Mouse (Mus musculus) testis, postnatal 10 days (tissue): ENCODE data around the gene Ctsg.
"Not testable (repeated sequence)": the region's sequence is repeated elsewhere in the genome, so short reads cannot be mapped to it uniquely, and the experiment has no call there.

Experiments
- DNase-seq: peaks from one replicate; pipeline ENCODE4 v3.0.0; 2021; ENCODE audit warnings: low spot score

Gene Ctsg

DNA sequence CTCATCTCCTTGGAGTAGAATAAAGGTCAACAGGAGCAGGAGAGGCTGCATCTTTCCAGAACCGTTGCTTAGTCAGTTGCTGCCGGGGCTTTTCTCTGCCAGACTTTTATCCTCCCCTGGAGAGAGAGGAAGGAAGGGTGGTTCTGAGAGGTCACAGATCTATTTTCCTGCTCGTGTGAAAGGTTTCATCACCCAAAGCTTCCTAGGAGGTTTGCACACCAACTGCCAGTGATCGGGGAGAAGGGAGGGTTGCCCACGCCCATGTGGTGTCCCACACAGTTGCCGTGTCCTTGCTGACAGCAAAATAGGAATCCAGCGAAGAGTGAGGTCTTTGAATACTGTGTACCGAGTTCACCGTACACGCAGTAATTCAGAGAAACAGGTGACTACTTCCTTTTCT is at the start of gene Ctsg:
Gene Ctsg, minus strand, starts transcription at position 189 of the 400 bp plus-strand sequence.
- no peak for DNase-seq

- DNase-seq = not testable (repeated sequence)
These were observed 31.3 kb upstream of the Ctsg start for GRCm38 (mm10) chr14:56133675-56134074.

GRCm38 (mm10) chr14:56132508-56132907 is 30.1 kb upstream of the Ctsg start, which contains the start of gene Gzmd:
Gene Gzmd (minus strand): TSS chr14:56132608.
- DNase-seq = not testable (repeated sequence)

GRCm38 (mm10) chr14:56128341-56128740 is 26.0 kb upstream of the Ctsg start:
- no peak for DNase-seq

GRCm38 (mm10) chr14:56123516-56123915 is 21.1 kb upstream of the Ctsg start:
- no peak for DNase-seq

- no peak for DNase-seq
These were observed 18.2 kb upstream of the Ctsg start, which contains the start of gene Gzme for GRCm38 (mm10) chr14:56120525-56120924. Gene Gzme (minus strand): TSS chr14:56120625.

DNA sequence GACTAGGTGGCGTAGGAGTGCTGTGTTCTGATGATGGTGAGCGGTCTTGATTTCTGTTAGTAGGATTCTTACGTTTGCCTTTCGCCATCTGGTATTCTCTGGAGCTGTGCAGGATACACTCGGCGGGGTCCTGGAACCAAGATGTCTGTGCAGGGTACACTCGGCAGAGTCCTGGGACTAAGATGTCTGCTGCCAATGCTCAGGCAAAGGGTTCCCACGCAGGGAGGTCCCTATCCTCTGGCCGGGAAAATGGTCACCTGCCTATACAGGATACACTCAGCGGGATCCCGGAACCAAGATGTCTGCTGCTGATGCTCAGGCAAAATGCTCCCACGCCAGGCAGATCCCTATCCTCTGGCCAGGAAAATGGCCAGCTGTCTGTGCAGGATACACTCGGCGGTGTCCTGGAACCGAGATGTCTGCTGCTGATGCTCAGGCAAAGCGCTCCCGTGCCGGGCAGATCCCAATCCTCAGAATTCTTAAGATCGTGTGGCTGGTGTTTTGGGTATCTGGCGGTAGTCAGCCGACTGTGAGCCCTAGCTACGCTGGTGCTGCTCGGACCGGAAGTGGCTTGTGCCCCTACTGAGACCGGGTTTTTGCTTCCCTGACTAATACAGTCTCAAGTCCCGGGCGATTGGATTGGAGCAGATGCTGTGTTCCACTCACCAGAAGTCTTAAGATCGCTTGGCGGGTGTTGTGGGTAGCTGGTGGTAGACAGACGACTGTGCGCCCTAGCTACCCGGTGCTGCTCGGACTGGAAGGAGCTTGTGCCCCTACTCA is 13.3 kb upstream of the Ctsg start:
- DNase-seq = not testable (repeated sequence)

DNA sequence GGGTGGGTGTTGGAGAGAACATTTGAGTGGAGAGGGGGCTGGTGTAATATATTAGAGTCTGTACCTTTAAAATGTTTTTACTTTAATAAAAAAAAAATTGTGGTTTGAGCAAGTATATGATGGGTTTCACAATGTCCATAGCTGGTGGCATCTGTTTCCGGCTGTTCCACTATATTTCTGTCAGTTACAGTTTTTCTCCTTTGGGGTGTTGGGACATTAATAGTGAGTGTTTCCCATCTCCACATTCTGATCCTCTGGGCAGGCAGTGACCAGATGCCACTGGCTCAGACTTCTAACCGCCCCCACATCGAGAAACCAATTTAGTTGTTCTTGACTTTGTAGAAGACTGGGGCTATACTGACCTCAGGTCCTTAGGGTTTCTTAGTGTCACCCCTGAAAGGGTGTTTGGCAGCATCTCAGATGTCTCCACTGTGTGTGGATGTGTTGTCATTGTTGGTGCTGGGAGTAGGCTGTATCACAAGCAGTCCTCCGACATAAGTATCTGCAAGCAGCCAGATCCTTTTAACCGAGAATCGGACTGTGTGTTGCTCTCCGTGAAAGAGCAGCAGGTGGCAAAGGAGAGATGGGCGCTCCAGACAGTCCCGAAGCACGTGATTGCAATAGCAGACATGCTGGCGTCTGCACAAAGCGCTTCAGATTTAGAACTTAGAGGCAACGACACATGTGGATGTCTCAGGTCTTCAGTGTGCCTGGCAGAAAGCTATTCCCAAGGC is 3.2 kb upstream of the Ctsg start:
- no peak for DNase-seq

GRCm38 (mm10) chr14:56105016-56105415 is 2.6 kb upstream of the Ctsg start:
- no peak for DNase-seq

DNA sequence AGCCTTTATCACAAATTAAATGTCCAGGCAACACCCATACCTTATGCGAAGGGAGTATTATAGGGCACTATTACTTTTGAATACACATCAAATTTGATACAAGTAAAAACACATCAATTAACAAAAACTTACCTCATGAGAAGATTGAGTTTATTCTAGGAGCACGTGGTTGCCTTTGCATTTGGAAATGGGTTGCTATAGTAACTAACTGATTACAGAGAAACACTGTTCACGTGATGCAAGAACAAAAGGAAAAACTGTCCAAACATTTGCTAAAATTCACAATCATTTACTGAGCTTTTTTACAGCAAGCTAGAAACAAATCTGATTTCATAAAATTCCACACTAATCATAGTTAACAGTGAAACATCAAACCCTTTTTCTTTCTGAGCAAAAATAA is 1.1 kb upstream of the Ctsg start:
- no peak for DNase-seq

DNA sequence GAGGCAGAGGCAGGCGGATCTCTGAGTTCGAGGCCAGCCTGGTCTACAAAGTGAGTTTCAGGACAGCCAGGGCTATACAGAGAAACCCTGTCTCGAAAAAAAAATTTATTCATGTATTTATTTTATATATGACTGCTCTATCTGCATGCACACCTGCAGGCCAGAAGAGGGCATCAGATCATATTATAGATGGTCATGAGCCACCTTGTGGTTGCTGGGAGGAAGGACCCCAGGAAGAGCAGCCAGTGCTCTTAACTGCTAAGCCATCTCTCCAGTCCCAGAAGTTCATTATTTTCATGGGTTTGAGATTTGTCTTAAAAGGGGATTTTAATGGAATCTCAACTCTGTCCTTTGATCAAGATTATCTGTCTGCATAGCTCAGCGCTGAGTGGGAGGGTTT is 3.4 kb downstream of the Ctsg start:
- DNase-seq = no peak

DNA sequence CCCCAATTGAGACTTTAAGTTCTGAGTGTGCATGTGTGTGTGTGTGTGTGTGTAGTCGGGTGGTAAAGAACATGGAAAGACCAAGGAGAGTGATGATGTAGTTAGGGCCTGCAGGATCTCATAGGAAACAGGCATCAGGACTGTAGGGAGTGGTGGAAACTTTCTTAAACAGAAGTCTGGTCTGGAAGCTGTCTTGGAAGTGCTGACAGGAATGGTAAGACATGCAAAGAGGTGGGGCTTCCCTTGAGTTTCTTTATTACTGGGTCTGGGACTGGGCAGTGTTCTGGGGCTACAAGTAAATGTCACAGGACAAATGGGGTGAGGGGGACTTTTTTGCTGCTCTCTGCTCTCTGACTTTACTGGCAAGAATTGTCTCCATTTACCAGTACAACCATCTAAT is 4.8 kb downstream of the Ctsg start:
- DNase-seq = no peak

DNA sequence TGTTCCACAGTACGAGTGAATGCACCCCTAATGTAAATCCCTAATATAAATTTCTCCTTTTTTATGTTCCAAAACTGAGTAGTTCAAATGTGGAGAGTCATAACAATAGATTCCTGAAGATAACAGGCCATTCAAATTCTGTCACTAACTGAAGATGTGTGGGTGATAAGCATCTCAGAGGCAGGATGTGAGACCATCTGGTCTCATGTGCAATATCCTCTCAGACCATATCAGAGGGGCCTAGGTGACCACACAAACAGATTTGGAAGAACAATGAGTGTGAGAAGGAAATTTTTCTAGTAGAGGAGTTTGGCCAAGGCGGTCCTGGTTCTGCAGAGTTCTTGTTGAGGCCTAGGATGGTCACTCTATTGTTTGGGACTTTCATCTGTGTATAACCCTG is 9.0 kb downstream of the Ctsg start:
- no peak for DNase-seq

DNA sequence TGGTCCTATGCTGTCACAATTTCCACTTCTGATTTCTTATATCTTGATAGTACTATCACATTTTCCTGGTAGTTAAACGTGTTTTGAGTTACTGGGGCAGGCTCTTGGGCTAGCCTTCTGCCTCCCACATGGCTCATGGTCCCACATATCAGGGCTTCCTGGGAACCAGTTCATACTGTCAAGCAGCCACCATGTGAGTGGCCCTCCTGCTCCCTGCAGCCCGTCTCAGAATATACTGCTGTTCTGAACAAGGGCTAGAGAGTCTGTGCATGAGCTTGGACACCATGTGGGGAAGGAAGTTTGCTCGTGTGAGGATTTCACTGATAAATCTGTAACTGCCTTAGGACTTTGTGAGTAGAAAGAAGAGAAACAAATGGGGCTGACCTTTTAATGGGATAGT is 15.7 kb downstream of the Ctsg start:
- DNase-seq = no peak

DNA sequence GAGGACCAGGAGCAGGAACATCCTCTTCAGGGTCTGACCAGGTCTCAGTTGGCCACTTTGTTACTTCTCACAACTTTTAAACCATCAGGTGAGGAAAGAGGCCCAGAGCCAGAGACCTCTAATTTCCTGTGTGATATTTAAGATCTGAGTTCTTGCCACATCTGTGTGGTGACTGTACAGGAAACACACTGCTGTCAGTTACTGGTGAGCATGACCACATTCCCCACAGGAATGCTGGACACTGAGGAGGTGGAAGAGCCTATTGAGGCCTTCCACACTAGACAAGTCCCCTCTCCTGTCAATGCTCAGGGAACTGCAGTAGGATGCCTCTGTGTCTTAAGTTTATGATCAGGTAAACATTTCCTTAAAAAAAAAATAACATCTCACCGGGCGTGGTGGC is 17.2 kb downstream of the Ctsg start, which contains the start of gene Mcpt8:
Gene Mcpt8, minus strand, starts transcription at position 107 of the 400 bp plus-strand sequence.
- DNase-seq = no peak

- no peak for DNase-seq
These were observed 20.4 kb downstream of the Ctsg start for GRCm38 (mm10) chr14:56082016-56082415.

- not testable (repeated sequence) for DNase-seq
These were observed 40.2 kb downstream of the Ctsg start, which contains the start of gene Mcpt4 for GRCm38 (mm10) chr14:56062213-56062612. Gene Mcpt4 (minus strand): TSS chr14:56062313.

- DNase-seq = no peak
These were observed 44.7 kb downstream of the Ctsg start for GRCm38 (mm10) chr14:56057722-56058121.

- DNase-seq = no peak
These were observed 47.0 kb downstream of the Ctsg start for GRCm38 (mm10) chr14:56055408-56055807.
